Mouse (Mus musculus) embryonic fibroblast, embryonic 13.5 days (primary cell): ENCODE data around the gene Plin3.

ENCODE experiments used
- CTCF ChIP-seq: IDR thresholded peaks from 2 replicates; pipeline ENCODE4 v1.5.1; 2011; ENCODE audit warnings: mild to moderate bottlenecking, control low read depth, low read length, moderate library complexity, borderline replicate concordance; ENCODE audit not compliant: insufficient read depth
- POLR2A ChIP-seq: IDR thresholded peaks from 2 replicates; pipeline ENCODE4 v1.6.1; 2011; ENCODE audit warnings: low read depth, mild to moderate bottlenecking, control low read depth, low read length, moderate library complexity

DNA sequence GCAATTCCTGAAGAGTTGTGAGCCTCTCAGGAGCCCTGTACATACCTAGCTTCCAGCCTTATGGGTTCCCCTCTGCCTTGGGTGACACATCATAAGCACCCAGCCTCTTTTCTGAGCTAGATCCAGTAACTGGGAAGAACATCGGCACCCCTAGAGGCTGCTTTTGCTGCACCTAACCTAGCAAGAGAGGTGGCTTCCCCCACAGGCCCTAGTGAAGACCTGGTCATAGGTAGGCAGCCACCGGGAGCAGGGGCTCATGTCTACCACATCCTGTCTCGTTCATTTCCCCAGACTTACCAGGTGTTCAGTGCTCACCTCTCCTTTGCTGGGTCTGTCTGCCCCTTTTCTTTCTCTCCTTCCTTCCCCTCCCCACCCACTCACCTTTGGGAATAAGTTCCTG is 37.7 kb upstream of the Plin3 start:
- TF ChIP-seq CTCF (no peak), POLR2A (no peak)
